Mouse (Mus musculus) stomach, adult 2 months (tissue): Measurements from ENCODE around the gene Dsel. TPM values are rescaled to one million over a fixed set of nuclear protein-coding genes. Genes with fewer than 3 reads are reported as not detected.

Experiments
- polyA plus RNA-seq: library from polyadenylated mRNA; depleted of rRNA; stranded (reverse); fragments of >200 nt; gene quantifications from 2 replicates; pipeline ENCODE4 v1.2.3, GENCODE M21; 2012; rRNA removed

The Dsel gene
- 1.2 and 1.7 TPM in 2 replicates for polyA plus RNA-seq

GRCm38 (mm10) chr1:111864779-111865165, at the start of gene Dsel:
Gene Dsel (minus strand): TSS chr1:111864918.

